Mouse (Mus musculus) gastrocnemius, postnatal 10 days (tissue): Measurements from ENCODE around the gene Trim16. TPM values are rescaled to one million over a fixed set of nuclear protein-coding genes. Genes with fewer than 3 reads are reported as not detected.

Source experiments
- total RNA-seq, 2 experiments: library from RNA; stranded (reverse); gene quantifications; 2 replicates each; pipeline ENCODE4 v1.2.3; 2021

The Trim16 gene
- total RNA-seq, 2 experiments from 2014 or later = 23.1 to 24.2 TPM

Other genes starting within 250 kb of the Trim16 start
- 1 to 10 TPM; 2.0 TPM for gene Trpv2, start 245.7 kb upstream of the Trim16 start, total RNA-seq
- 10 to 100 TPM; 14.5 to 19.1 TPM for gene Lrrc75a, start 171.7 kb upstream of the Trim16 start, total RNA-seq
- gene Mmgt2, start 171.6 kb upstream of the Trim16 start, total RNA-seq = 10 to 100 TPM; 12.6 to 12.8 TPM
- gene Zfp287, start 88.3 kb upstream of the Trim16 start, total RNA-seq = 1 to 10 TPM; 2.3 to 3.4 TPM
- not detected for gene Gm10428, start 67.1 kb upstream of the Trim16 start, total RNA-seq
- 1 to 10 TPM; 1.3 to 3.5 TPM for gene Zfp286, start 30.8 kb upstream of the Trim16 start, total RNA-seq
- gene Fbxw10, start 26.8 kb downstream of the Trim16 start, total RNA-seq = under 1 TPM; 0.23 to 0.68 TPM
- gene Tvp23b, start 59.2 kb downstream of the Trim16 start, total RNA-seq = 10 to 100 TPM; 11.3 to 15.2 TPM
- under 1 TPM in 1 of 2 experiments, not detected in 1; 0.59 TPM for gene Cdrt4, start 131.0 kb downstream of the Trim16 start, total RNA-seq
- gene Tekt3, start 241.4 kb downstream of the Trim16 start, total RNA-seq = not detected